Mouse (Mus musculus): ENCODE results near the gene Wfs1.

DNA sequence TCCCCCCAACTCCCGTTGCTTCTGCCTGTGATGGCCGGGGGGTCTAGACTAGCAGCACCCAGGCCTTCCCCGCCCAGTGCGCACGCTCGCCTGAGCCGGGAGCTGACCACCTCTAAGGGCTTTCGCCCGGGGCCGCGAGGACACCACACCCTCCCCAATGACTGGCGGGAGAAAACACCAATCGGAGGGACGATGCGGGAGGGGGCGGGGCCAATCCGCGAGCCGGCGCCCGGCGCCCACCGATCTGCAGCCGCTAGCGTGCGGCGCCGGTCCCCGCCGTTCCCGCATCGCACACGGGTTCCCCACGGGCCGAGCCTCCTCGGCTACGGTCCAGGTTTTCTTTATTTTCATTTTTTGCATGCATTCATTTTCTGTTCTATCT is 39.1 kb upstream of the Wfs1 start:
- TF ChIP-seq CTCF (IDR thresholded peaks at IDR 0.05; ENCODE audit: low read depth, low read length) (no peak), POLR2A (IDR thresholded peaks at IDR 0.05; ENCODE audit: extremely low read depth, insufficient read depth, low read length) (no peak)
